Mouse (Mus musculus) limb, embryonic 13.5 days (tissue): ENCODE results near the gene Adamts10. TPM values are rescaled to one million over a fixed set of nuclear protein-coding genes. Genes with fewer than 3 reads are reported as not detected.

Experiments
- ATAC-seq: fragments of 200-750 bp; cut with Nextera tagmentation; 2 replicates; pipeline ENCODE4 v1.8.0; 2017; ENCODE audit warnings: low read depth, moderate number of reproducible peaks, moderate TSS enrichment; ENCODE audit not compliant: low FRiP score
- H3K27ac ChIP-seq: fragments of 300-500 bp; sonication (generic); 2 replicates; pipeline ENCODE4 v1.5.1; 2015; ENCODE audit warnings: inconsistent platforms, mild to moderate bottlenecking, moderate library complexity
- H3K27me3 ChIP-seq: fragments of 300-500 bp; sonication (generic); 2 replicates; pipeline ENCODE4 v1.6.1; 2015; ENCODE audit warnings: mild to moderate bottlenecking, inconsistent platforms
- H3K36me3 ChIP-seq: fragments of 300-500 bp; sonication (generic); 2 replicates; pipeline ENCODE4 v1.6.1; 2015; ENCODE audit warnings: inconsistent platforms, mild to moderate bottlenecking, moderate library complexity
- H3K4me1 ChIP-seq: fragments of 300-500 bp; sonication (generic); 2 replicates; pipeline ENCODE4 v1.6.1; 2015; ENCODE audit warnings: inconsistent platforms
- H3K4me2 ChIP-seq: fragments of 300-500 bp; sonication (generic); replicated peaks from 2 replicates; pipeline ENCODE4 v1.6.1; 2015; ENCODE audit warnings: inconsistent platforms, mild to moderate bottlenecking, moderate library complexity
- H3K4me3 ChIP-seq: fragments of 300-500 bp; sonication (generic); 2 replicates; pipeline ENCODE4 v1.5.1; 2015; ENCODE audit warnings: moderate library complexity, mild to moderate bottlenecking, inconsistent platforms
- H3K9ac ChIP-seq: fragments of 300-500 bp; sonication (generic); 2 replicates; pipeline ENCODE4 v1.6.1; 2015; ENCODE audit warnings: mild to moderate bottlenecking, inconsistent platforms
- H3K9me3 ChIP-seq: fragments of 300-500 bp; sonication (generic); 2 replicates; pipeline ENCODE4 v1.6.1; 2016; ENCODE audit warnings: inconsistent platforms
- WGBS: fragments of 180-500 bp; shearing (Covaris S2); methylation state at CpG from one replicate; pipeline ENCODE4 v1.1.7; 2015; 5-methylcytosine and 5-hydroxymethylcytosine counted together
- polyA plus RNA-seq: library from polyadenylated mRNA; unstranded; fragments of >200 nt; fragmentation: Nextera tagmentation; extraction: Ambion mirVana; gene quantifications from 2 replicates; pipeline ENCODE4 v1.2.1, GENCODE M21; 2015

The Adamts10 gene
- polyA plus RNA-seq, 1 experiment from 2014 or later, result 120 TPM

- ATAC-seq, result no peak
- Histone ChIP-seq H3K9ac (no peak overlapping the region), H3K36me3 (no peaks in the 10 kb centered on the region), H3K27ac (no peak overlapping the region), H3K4me2 (no peak overlapping the region), H3K9me3 (no peaks in the 10 kb centered on the region), H3K27me3 (no peaks in the 10 kb centered on the region), H3K4me3 (no peak overlapping the region), H3K4me1 (peaks cover 21% of the 10 kb centered on the region)
- WGBS, result 39% methylated on average over 1 of the region's 1 CpGs
These were observed 3.6 kb upstream of the Adamts10 start for GRCm38 (mm10) chr17:33520366-33520765.

GRCm38 (mm10) chr17:33523431-33523917 lies 530 bp upstream of the Adamts10 start:
- H3K27ac ChIP-seq, result peak overlapping the region; percentile 93
- ATAC-seq, result peak; percentile 77
- no peaks in the 10 kb centered on the region for H3K9me3 ChIP-seq
- 2% methylated on average over 12 of the region's 13 CpGs for WGBS
- H3K27me3 ChIP-seq, result no peaks in the 10 kb centered on the region
- H3K4me3 ChIP-seq, result peak overlapping the region; percentile 70
- H3K4me2 ChIP-seq, result peak overlapping the region; percentile 82
- peaks cover 7% of the 10 kb centered on the region for H3K36me3 ChIP-seq
- H3K9ac ChIP-seq, result peak overlapping the region; percentile 72
- peaks cover 40% of the 10 kb centered on the region for H3K4me1 ChIP-seq

GRCm38 (mm10) chr17:33524806-33525373 lies 886 bp downstream of the Adamts10 start:
- WGBS, result 0% methylated on average over 2 of the region's 2 CpGs
- ATAC-seq, result peak; percentile 56
- Histone ChIP-seq H3K4me2 (peak overlapping the region; percentile 82), H3K4me1 (peaks cover 40% of the 10 kb centered on the region), H3K36me3 (peaks cover 21% of the 10 kb centered on the region), H3K9me3 (no peaks in the 10 kb centered on the region), H3K27me3 (no peaks in the 10 kb centered on the region), H3K4me3 (peak overlapping the region; percentile 70), H3K27ac (peak overlapping the region; percentile 93), H3K9ac (peak overlapping the region; percentile 72)

DNA sequence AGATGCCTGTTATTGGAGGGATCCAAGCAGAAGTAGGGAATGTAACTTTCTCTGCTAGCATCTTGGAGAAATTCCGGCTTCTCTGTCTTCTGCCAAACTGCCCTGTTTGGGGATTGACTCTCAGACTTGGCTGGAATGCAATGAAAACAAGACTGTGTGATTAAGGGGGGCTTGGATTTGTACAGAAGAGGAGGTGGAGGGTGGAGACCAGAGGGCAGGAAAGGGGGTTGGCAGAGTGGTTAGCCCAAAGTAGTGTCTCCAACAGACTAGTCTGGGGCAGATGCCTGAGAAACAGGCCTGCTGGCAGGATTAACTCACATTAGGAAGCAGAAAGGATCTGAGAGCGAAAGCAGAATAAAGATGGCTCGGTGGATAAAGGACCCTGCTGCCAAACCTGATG lies 2.5 kb downstream of the Adamts10 start:
- 71% methylated on average over 3 of the region's 3 CpGs for WGBS
- H3K36me3 ChIP-seq, result peaks cover 37% of the 10 kb centered on the region
- peaks cover 40% of the 10 kb centered on the region for H3K4me1 ChIP-seq
- H3K4me2 ChIP-seq, result peak overlapping the region; percentile 82
- H3K9ac ChIP-seq, result 0 out of 2 replicates have a peak overlapping the region, but pooled peaks have one; percentile 13
- no peaks in the 10 kb centered on the region for H3K27me3 ChIP-seq
- no peak for ATAC-seq
- peak overlapping the region; percentile 93; the same call in 1 of the 2 replicates for H3K27ac ChIP-seq
- H3K4me3 ChIP-seq, result no peak overlapping the region; the same call in 1 of the 2 replicates
- H3K9me3 ChIP-seq, result no peaks in the 10 kb centered on the region

DNA sequence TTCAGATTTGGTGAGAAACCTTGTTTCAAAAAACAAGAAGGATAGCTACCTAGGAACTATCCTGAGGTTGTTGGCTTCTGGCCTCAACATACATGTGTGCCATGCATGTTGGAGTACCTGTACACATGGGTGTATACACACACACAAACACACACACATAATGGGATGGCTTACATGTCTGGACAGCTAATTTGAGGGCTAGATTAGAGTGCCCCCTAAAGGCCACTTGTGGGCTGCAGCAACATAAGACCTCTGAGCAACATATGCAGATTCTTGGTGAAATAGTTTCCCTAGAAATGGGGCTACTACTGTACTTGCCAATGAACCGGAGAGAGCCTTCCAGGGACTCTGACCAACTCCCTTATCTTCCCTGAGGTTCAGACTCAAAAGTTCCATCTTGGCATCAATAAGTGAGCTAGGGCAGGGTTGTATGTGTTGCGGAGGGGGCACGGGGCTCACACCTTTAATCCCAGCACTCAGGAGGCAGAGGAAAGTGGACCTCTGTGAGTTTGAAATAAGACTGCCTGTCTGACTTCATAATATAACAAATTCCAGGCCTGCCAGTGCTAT lies 15.2 kb downstream of the Adamts10 start:
- H3K4me2 ChIP-seq, result no peak overlapping the region
- ATAC-seq, result no peak
- H3K36me3 ChIP-seq, result peaks cover 87% of the 10 kb centered on the region
- no peak overlapping the region for H3K9ac ChIP-seq
- H3K27ac ChIP-seq, result no peak overlapping the region
- no peaks in the 10 kb centered on the region for H3K27me3 ChIP-seq
- H3K4me3 ChIP-seq, result no peak overlapping the region
- WGBS, result 87% methylated on average over 3 of the region's 3 CpGs
- no peaks in the 10 kb centered on the region for H3K4me1 ChIP-seq
- no peaks in the 10 kb centered on the region for H3K9me3 ChIP-seq

- Histone ChIP-seq H3K4me2 (no peak overlapping the region), H3K27me3 (no peaks in the 10 kb centered on the region), H3K9me3 (no peaks in the 10 kb centered on the region), H3K27ac (no peak overlapping the region), H3K4me1 (no peaks in the 10 kb centered on the region), H3K9ac (no peak overlapping the region), H3K36me3 (peaks cover 87% of the 10 kb centered on the region), H3K4me3 (no peak overlapping the region)
- WGBS, result 94% methylated on average over 4 of the region's 4 CpGs
- no peak for ATAC-seq
These were observed 15.9 kb downstream of the Adamts10 start for GRCm38 (mm10) chr17:33539878-33540277.

- Histone ChIP-seq H3K9ac (no peak overlapping the region), H3K4me1 (no peaks in the 10 kb centered on the region), H3K9me3 (no peaks in the 10 kb centered on the region), H3K4me2 (no peak overlapping the region), H3K27ac (no peak overlapping the region), H3K27me3 (no peaks in the 10 kb centered on the region), H3K4me3 (no peak overlapping the region), H3K36me3 (peaks cover 99% of the 10 kb centered on the region)
- no peak for ATAC-seq
- WGBS, result 96% methylated on average over 6 of the region's 6 CpGs
These were observed 25.2 kb downstream of the Adamts10 start for GRCm38 (mm10) chr17:33549212-33549611.

GRCm38 (mm10) chr17:33550388-33550787 lies 26.4 kb downstream of the Adamts10 start:
- Histone ChIP-seq H3K4me2 (no peak overlapping the region), H3K9me3 (no peaks in the 10 kb centered on the region), H3K9ac (no peak overlapping the region), H3K4me3 (no peak overlapping the region), H3K27ac (no peak overlapping the region), H3K4me1 (no peaks in the 10 kb centered on the region), H3K27me3 (no peaks in the 10 kb centered on the region), H3K36me3 (peaks cover 90% of the 10 kb centered on the region)
- WGBS, result 87% methylated on average over 10 of the region's 10 CpGs
- ATAC-seq, result no peak

GRCm38 (mm10) chr17:33552113-33552512 lies 28.1 kb downstream of the Adamts10 start:
- Histone ChIP-seq H3K9me3 (no peaks in the 10 kb centered on the region), H3K36me3 (peaks cover 73% of the 10 kb centered on the region), H3K27me3 (no peaks in the 10 kb centered on the region), H3K9ac (no peak overlapping the region), H3K4me3 (no peak overlapping the region), H3K4me2 (no peak overlapping the region), H3K27ac (no peak overlapping the region), H3K4me1 (no peaks in the 10 kb centered on the region)
- 96% methylated on average over 4 of the region's 4 CpGs for WGBS
- ATAC-seq, result no peak

- Histone ChIP-seq H3K36me3 (peaks cover 65% of the 10 kb centered on the region), H3K27me3 (no peaks in the 10 kb centered on the region), H3K4me2 (no peak overlapping the region), H3K9ac (no peak overlapping the region), H3K27ac (no peak overlapping the region), H3K4me3 (no peak overlapping the region), H3K9me3 (no peaks in the 10 kb centered on the region), H3K4me1 (no peaks in the 10 kb centered on the region)
- 0 out of 2 replicates have a peak, but pooled peaks have one; percentile 40 for ATAC-seq
- 51% methylated on average over 4 of the region's 4 CpGs for WGBS
These were observed 29.0 kb downstream of the Adamts10 start for GRCm38 (mm10) chr17:33552964-33553363.

GRCm38 (mm10) chr17:33554536-33554935 lies 30.5 kb downstream of the Adamts10 start:
- Histone ChIP-seq H3K9ac (no peak overlapping the region), H3K4me2 (no peak overlapping the region), H3K4me3 (no peak overlapping the region), H3K27ac (no peak overlapping the region), H3K27me3 (no peaks in the 10 kb centered on the region), H3K4me1 (no peaks in the 10 kb centered on the region), H3K9me3 (no peaks in the 10 kb centered on the region), H3K36me3 (peaks cover 49% of the 10 kb centered on the region)
- 94% methylated on average over 1 of the region's 1 CpGs for WGBS
- ATAC-seq, result no peak

DNA sequence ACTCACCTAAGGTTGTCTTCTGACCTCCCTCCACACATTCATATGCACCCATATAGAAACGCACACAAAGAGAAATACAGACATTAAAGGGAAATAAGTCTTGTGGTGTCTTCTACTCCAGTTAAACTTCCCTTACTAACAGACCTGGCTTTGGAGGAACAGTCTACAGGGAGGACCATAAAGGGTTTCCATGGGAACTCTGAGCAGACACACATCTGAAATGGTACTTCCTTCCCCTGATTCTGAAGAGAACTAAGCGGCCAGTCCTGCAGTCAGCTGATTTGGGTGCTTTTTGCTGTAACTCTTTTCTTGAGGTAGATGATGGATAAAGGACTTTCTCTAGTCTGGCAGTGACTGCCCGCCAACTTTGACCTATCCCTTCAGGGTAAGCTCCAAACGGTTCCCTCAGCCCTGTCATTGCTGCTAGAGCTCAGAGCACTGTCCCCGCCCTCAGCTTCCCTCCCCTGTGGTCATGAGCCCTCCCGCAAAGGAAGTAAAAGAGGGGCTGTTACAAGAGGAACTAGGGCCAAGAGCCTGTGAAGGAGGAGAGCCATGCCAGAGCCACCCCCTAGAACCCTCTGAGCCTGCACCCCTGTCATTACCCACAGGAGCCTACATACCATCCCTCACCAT lies 31.3 kb downstream of the Adamts10 start, which contains the start of gene Myo1f:
Gene Myo1f, plus strand, starts transcription at position 485 of the 633 bp plus-strand sequence.
- Histone ChIP-seq H3K9ac (no peak within 1 kb of the TSS), H3K27me3 (no peaks in the 10 kb centered on the region), H3K4me2 (no peak within 1 kb of the TSS), H3K4me3 (no peak within 1 kb of the TSS), H3K27ac (no peak within 1 kb of the TSS), H3K36me3 (peaks cover 41% of the 10 kb centered on the region), H3K4me1 (no peaks in the 10 kb centered on the region), H3K9me3 (no peaks in the 10 kb centered on the region)
- no peak for ATAC-seq
- WGBS, result 30% methylated on average over 6 of the region's 6 CpGs
